Mouse (Mus musculus): ENCODE data around the gene Gins2. TPM values are rescaled to one million over a fixed set of nuclear protein-coding genes. Genes with fewer than 3 reads are reported as not detected.

Gins2 gene
- polyA plus RNA-seq, 1 experiment from 2014 or later, result 20.3 TPM

GRCm38 (mm10) chr8:120591587-120592292 lies 2.6 kb upstream of the Gins2 start:
- WGBS (ENCODE audit: insufficient replicate concordance), result 44% methylated on average over 10 of the region's 10 CpGs
- H3K36me3 ChIP-seq (replicated peaks; ENCODE audit: insufficient read depth, low read length), result no peaks in the 10 kb centered on the region
- ATAC-seq (no peak), DNase-seq (no peak)
- peak overlapping the region; percentile 1; the same call in 1 of the 2 replicates for H3K4me2 ChIP-seq (ENCODE audit: low read depth, low read length)
- H3K4me1 ChIP-seq (ENCODE audit: insufficient read depth), result peaks cover 12% of the 10 kb centered on the region
- no peak overlapping the region for H3K4me3 ChIP-seq (ENCODE audit: low read depth, low read length)
- no peaks in the 10 kb centered on the region for H3K27me3 ChIP-seq (ENCODE audit: insufficient read depth, low read length)
- no peak for TF ChIP-seq CTCF (IDR thresholded peaks at IDR 0.05; ENCODE audit: low read depth)
- no peak for TF ChIP-seq EP300 (IDR thresholded peaks at IDR 0.05; ENCODE audit: low read depth)
- H3K27ac ChIP-seq (ENCODE audit: low read depth), result no peak overlapping the region
- no peaks in the 10 kb centered on the region for H3K9me3 ChIP-seq (ENCODE audit: low read length)
- H3K9ac ChIP-seq (replicated peaks), result no peak overlapping the region

GRCm38 (mm10) chr8:120589921-120590320 lies 817 bp upstream of the Gins2 start:
- TF ChIP-seq CTCF (IDR thresholded peaks at IDR 0.05; ENCODE audit: low read depth), result no peak
- no peak for TF ChIP-seq EP300 (IDR thresholded peaks at IDR 0.05; ENCODE audit: low read depth)
- ATAC-seq (no peak), DNase-seq (no peak)
- WGBS (ENCODE audit: insufficient replicate concordance), result 41% methylated on average over 2 of the region's 2 CpGs
- peak overlapping the region; percentile 73 for H3K4me3 ChIP-seq (ENCODE audit: low read depth, low read length)
- H3K27ac ChIP-seq (ENCODE audit: low read depth), result no peak overlapping the region
- no peaks in the 10 kb centered on the region for H3K9me3 ChIP-seq (ENCODE audit: low read length)
- peak overlapping the region; percentile 19; the same call in 1 of the 2 replicates for H3K9ac ChIP-seq (replicated peaks)
- peaks cover 12% of the 10 kb centered on the region for H3K4me1 ChIP-seq (ENCODE audit: insufficient read depth)
- H3K27me3 ChIP-seq (ENCODE audit: insufficient read depth, low read length), result no peaks in the 10 kb centered on the region
- peaks cover 7% of the 10 kb centered on the region for H3K36me3 ChIP-seq (replicated peaks; ENCODE audit: insufficient read depth, low read length)
- peak overlapping the region; percentile 95 for H3K4me2 ChIP-seq (ENCODE audit: low read depth, low read length)

GRCm38 (mm10) chr8:120585521-120585920 lies 3.6 kb downstream of the Gins2 start:
- Histone ChIP-seq H3K27me3 (ENCODE audit: insufficient read depth, low read length) (no peaks in the 10 kb centered on the region), H3K4me3 (ENCODE audit: low read depth, low read length) (no peak overlapping the region), H3K9me3 (ENCODE audit: low read length) (no peaks in the 10 kb centered on the region), H3K27ac (ENCODE audit: low read depth) (no peak overlapping the region), H3K4me1 (ENCODE audit: insufficient read depth) (peaks cover 12% of the 10 kb centered on the region), H3K9ac (replicated peaks) (no peak overlapping the region), H3K36me3 (replicated peaks; ENCODE audit: insufficient read depth, low read length) (peaks cover 20% of the 10 kb centered on the region), H3K4me2 (ENCODE audit: low read depth, low read length) (no peak overlapping the region)
- ATAC-seq, result no peak
- WGBS (ENCODE audit: insufficient replicate concordance), result 93% methylated on average over 10 of the region's 10 CpGs
- TF ChIP-seq CTCF (IDR thresholded peaks at IDR 0.05; ENCODE audit: low read depth) (no peak), EP300 (IDR thresholded peaks at IDR 0.05; ENCODE audit: low read depth) (no peak)
- no peak for DNase-seq

- Histone ChIP-seq H3K27me3 (ENCODE audit: insufficient read depth, low read length) (no peaks in the 10 kb centered on the region), H3K4me1 (ENCODE audit: insufficient read depth) (no peaks in the 10 kb centered on the region), H3K9ac (replicated peaks) (no peak overlapping the region), H3K36me3 (replicated peaks; ENCODE audit: insufficient read depth, low read length) (peaks cover 56% of the 10 kb centered on the region), H3K4me2 (ENCODE audit: low read depth, low read length) (no peak overlapping the region), H3K27ac (ENCODE audit: low read depth) (no peak overlapping the region), H3K4me3 (ENCODE audit: low read depth, low read length) (no peak overlapping the region), H3K9me3 (ENCODE audit: low read length) (no peaks in the 10 kb centered on the region)
- DNase-seq (no peak), ATAC-seq (no peak)
- 89% methylated on average over 8 of the region's 8 CpGs for WGBS (ENCODE audit: insufficient replicate concordance)
- TF ChIP-seq EP300 (IDR thresholded peaks at IDR 0.05; ENCODE audit: low read depth), result no peak
- TF ChIP-seq CTCF (IDR thresholded peaks at IDR 0.05; ENCODE audit: low read depth), result no peak
These were observed 7.3 kb downstream of the Gins2 start for GRCm38 (mm10) chr8:120581811-120582210.

- 89% methylated on average over 12 of the region's 12 CpGs for WGBS (ENCODE audit: insufficient replicate concordance)
- H3K4me1 ChIP-seq (ENCODE audit: insufficient read depth), result no peaks in the 10 kb centered on the region
- H3K9ac ChIP-seq (replicated peaks), result no peak overlapping the region
- H3K27ac ChIP-seq (ENCODE audit: low read depth), result no peak overlapping the region
- ATAC-seq (no peak), DNase-seq (no peak)
- H3K27me3 ChIP-seq (ENCODE audit: insufficient read depth, low read length), result no peaks in the 10 kb centered on the region
- H3K4me3 ChIP-seq (ENCODE audit: low read depth, low read length), result no peak overlapping the region
- peaks cover 61% of the 10 kb centered on the region for H3K36me3 ChIP-seq (replicated peaks; ENCODE audit: insufficient read depth, low read length)
- no peak overlapping the region for H3K4me2 ChIP-seq (ENCODE audit: low read depth, low read length)
- TF ChIP-seq CTCF (IDR thresholded peaks at IDR 0.05; ENCODE audit: low read depth) (no peak), EP300 (IDR thresholded peaks at IDR 0.05; ENCODE audit: low read depth) (no peak)
- H3K9me3 ChIP-seq (ENCODE audit: low read length), result no peaks in the 10 kb centered on the region
These were observed 7.8 kb downstream of the Gins2 start for GRCm38 (mm10) chr8:120581329-120581728.

GRCm38 (mm10) chr8:120580336-120581000 lies 8.6 kb downstream of the Gins2 start:
- 93% methylated on average over 8 of the region's 8 CpGs for WGBS (ENCODE audit: insufficient replicate concordance)
- TF ChIP-seq CTCF (IDR thresholded peaks at IDR 0.05; ENCODE audit: low read depth), result no peak
- TF ChIP-seq EP300 (IDR thresholded peaks at IDR 0.05; ENCODE audit: low read depth), result no peak
- H3K36me3 ChIP-seq (replicated peaks; ENCODE audit: insufficient read depth, low read length), result peaks cover 68% of the 10 kb centered on the region
- H3K27me3 ChIP-seq (ENCODE audit: insufficient read depth, low read length), result no peaks in the 10 kb centered on the region
- H3K4me1 ChIP-seq (ENCODE audit: insufficient read depth), result peaks cover 5% of the 10 kb centered on the region; the same call in 1 of the 2 replicates
- no peak overlapping the region for H3K4me2 ChIP-seq (ENCODE audit: low read depth, low read length)
- H3K9ac ChIP-seq (replicated peaks), result no peak overlapping the region
- no peak overlapping the region for H3K4me3 ChIP-seq (ENCODE audit: low read depth, low read length)
- H3K9me3 ChIP-seq (ENCODE audit: low read length), result no peaks in the 10 kb centered on the region
- ATAC-seq (no peak), DNase-seq (no peak)
- no peak overlapping the region for H3K27ac ChIP-seq (ENCODE audit: low read depth)
